Mouse (Mus musculus) G1E (cell line): ENCODE measurements around the gene Olfr1512. TPM values are rescaled to one million over a fixed set of nuclear protein-coding genes. Genes with fewer than 3 reads are reported as not detected.

Experiments used
- ATAC-seq: 2 replicates; pipeline ENCODE4 v1.8.0; 2016; ENCODE audit warnings: mild to moderate bottlenecking; ENCODE audit not compliant: insufficient number of reproducible peaks, poor library complexity, low FRiP score, severe bottlenecking; ENCODE audit errors: extremely low read depth
- DNase-seq: peaks from one replicate; pipeline ENCODE4 v3.0.0; 2012; ENCODE audit warnings: low spot score
- H3K27me3 ChIP-seq: 2 replicates; pipeline ENCODE4 v1.6.1; 2012; ENCODE audit warnings: mild to moderate bottlenecking, low read length, inconsistent platforms; ENCODE audit not compliant: insufficient read depth
- H3K36me3 ChIP-seq: replicated peaks from 2 replicates; pipeline ENCODE3; 2012; ENCODE audit warnings: mild to moderate bottlenecking, inconsistent platforms
- H3K4me1 ChIP-seq: 2 replicates; pipeline ENCODE4 v1.6.1; 2012; ENCODE audit warnings: low read depth, low read length, inconsistent platforms, mixed read lengths; ENCODE audit not compliant: insufficient read depth
- H3K4me3 ChIP-seq: 2 replicates; pipeline ENCODE4 v1.5.1; 2012; ENCODE audit warnings: low read depth, mild to moderate bottlenecking, inconsistent platforms, low read length, moderate library complexity, mixed read lengths
- H3K9me3 ChIP-seq: replicated peaks from 2 replicates; pipeline ENCODE4 v1.6.1; 2012; ENCODE audit warnings: inconsistent platforms
- CTCF ChIP-seq: IDR thresholded peaks from 2 replicates; pipeline ENCODE4 v1.5.1; 2012; ENCODE audit warnings: low read depth, low read length, inconsistent platforms, mixed read lengths
- GATA1 ChIP-seq: IDR thresholded peaks from 2 replicates; pipeline ENCODE4 v1.6.1; 2012; ENCODE audit warnings: borderline replicate concordance, low read length, inconsistent platforms, mixed read lengths
- GATA2 ChIP-seq: IDR thresholded peaks from 2 replicates; pipeline ENCODE4 v1.6.1; 2012; ENCODE audit warnings: low read depth, low read length, inconsistent platforms, borderline replicate concordance
- POLR2AphosphoS5 ChIP-seq: IDR thresholded peaks from 2 replicates; pipeline ENCODE4 v1.6.1; 2012; ENCODE audit warnings: low read depth, low read length, inconsistent platforms; ENCODE audit not compliant: insufficient replicate concordance
- TAL1 ChIP-seq: conservative IDR thresholded peaks from 2 replicates; pipeline ENCODE4 v1.6.1; 2012; ENCODE audit warnings: low read depth, low read length, inconsistent platforms, mixed read lengths
- polyA plus RNA-seq: library from polyadenylated mRNA; stranded (reverse); fragments of >175 nt; gene quantifications from 2 replicates; pipeline ENCODE4 v1.2.3, GENCODE M21; 2012
- total RNA-seq, 2 experiments: library from RNA; stranded (forward) in 1 of 2; stranded (reverse) in 1 of 2; fragments of 200-1000 nt in 1 of 2; fragments of >200 nt in 1 of 2; fragmentation: Nextera tagmentation in 1 of 2; gene quantifications; 2 replicates each; pipeline ENCODE4 v1.2.3; 2014 to 2017

Olfr1512 gene
- total and polyA plus RNA-seq, 3 experiments: 0.22 TPM; not detected in 2

GRCm38 (mm10) chr14:52327910-52328812 is 50.8 kb downstream of the Olfr1512 start, which contains the start of gene Sall2:
Gene Sall2, minus strand, starts transcription at chr14:52328762.
- Histone ChIP-seq H3K9me3 (no peaks in the 10 kb centered on the region), H3K4me1 (no peaks in the 10 kb centered on the region), H3K4me3 (no peak within 1 kb of the TSS), H3K27me3 (peaks cover 63% of the 10 kb centered on the region), H3K36me3 (no peaks in the 10 kb centered on the region)
- ATAC-seq (no peak), DNase-seq (no peak)
- TF ChIP-seq GATA2: no peak
- TF ChIP-seq POLR2AphosphoS5: no peak
- TF ChIP-seq GATA1: no peak
- TF ChIP-seq TAL1: no peak
- no peak for TF ChIP-seq CTCF

DNA sequence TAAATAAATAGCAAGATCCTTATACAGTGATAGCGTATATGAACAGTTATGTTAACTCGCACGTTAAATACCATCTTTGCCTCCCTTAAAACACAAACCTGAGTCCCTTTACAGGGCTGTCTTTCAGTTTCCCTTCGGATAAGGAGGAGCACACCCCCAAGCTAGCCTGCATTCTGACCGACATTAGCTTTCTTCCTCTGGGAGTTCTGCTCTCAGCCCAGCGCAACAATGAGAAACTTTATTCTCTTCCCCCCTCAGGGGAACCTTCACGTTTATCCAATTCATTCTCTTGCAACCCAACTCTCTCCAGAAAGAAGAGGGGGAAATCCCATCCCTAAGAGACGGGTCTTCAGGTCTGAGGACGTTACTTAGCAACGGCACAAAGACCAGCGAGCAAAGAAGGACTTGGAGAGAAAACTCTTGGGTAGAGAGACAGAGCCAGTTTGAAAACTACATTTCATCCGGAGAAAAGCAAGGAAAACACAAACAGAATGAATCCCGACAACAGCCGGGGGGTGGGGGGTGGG is 51.5 kb downstream of the Olfr1512 start:
- ATAC-seq: no peak
- Histone ChIP-seq H3K27me3 (peaks cover 68% of the 10 kb centered on the region), H3K4me3 (no peak overlapping the region), H3K36me3 (no peaks in the 10 kb centered on the region), H3K9me3 (no peaks in the 10 kb centered on the region), H3K4me1 (no peaks in the 10 kb centered on the region)
- TF ChIP-seq GATA2 (no peak), CTCF (no peak), TAL1 (no peak), POLR2AphosphoS5 (no peak), GATA1 (no peak)
- DNase-seq: no peak

DNA sequence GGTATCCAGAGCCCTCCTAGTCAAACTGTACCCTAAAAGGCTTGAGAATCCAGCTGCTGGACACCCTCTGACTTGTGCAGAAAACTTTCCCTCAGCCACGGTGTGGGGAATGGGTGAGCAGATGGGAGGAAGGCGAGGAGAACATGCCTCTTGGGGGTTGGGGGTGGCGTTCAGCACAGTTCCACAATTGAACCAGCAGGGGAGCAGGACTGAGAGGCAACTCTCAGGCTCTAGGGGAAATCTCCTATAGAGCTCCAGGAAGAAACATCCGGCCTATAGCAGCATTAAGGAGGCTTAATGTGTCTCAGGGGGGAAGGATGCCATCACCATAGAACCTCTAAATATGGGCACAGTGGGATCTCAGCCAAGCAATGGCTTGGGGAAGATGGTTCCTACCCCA is 53.1 kb downstream of the Olfr1512 start:
- Histone ChIP-seq H3K4me1 (no peaks in the 10 kb centered on the region), H3K36me3 (no peaks in the 10 kb centered on the region), H3K9me3 (no peaks in the 10 kb centered on the region), H3K4me3 (no peak overlapping the region), H3K27me3 (peaks cover 68% of the 10 kb centered on the region)
- DNase-seq (no peak), ATAC-seq (no peak)
- TF ChIP-seq POLR2AphosphoS5 (no peak), GATA1 (no peak), GATA2 (no peak), CTCF (no peak), TAL1 (no peak)

Other genes starting within 250 kb of the Olfr1512 start
- 173 and 179 TPM in 2 replicates for gene Supt16, start 181.8 kb downstream of the Olfr1512 start, total RNA-seq (2014; fragmentation: Nextera tagmentation)
- gene Supt16, start 181.8 kb downstream of the Olfr1512 start, total RNA-seq (2017): 189 and 225 TPM in 2 replicates
- gene Supt16, start 181.8 kb downstream of the Olfr1512 start, polyA plus RNA-seq: 37.1 and 44.7 TPM in 2 replicates
- gene Chd8, start 121.4 kb downstream of the Olfr1512 start, total RNA-seq (2014; fragmentation: Nextera tagmentation): 222 and 247 TPM in 2 replicates
- 57.6 and 78.7 TPM in 2 replicates for gene Chd8, start 121.4 kb downstream of the Olfr1512 start, total RNA-seq (2017)
- 16.0 and 22.6 TPM in 2 replicates for gene Chd8, start 121.4 kb downstream of the Olfr1512 start, polyA plus RNA-seq
- gene Tox4, start 100.0 kb downstream of the Olfr1512 start, total RNA-seq (2014; fragmentation: Nextera tagmentation): 42.4 and 49.2 TPM in 2 replicates
- gene Tox4, start 100.0 kb downstream of the Olfr1512 start, total RNA-seq (2017): 42.9 and 43.0 TPM in 2 replicates
- 33.1 and 37.2 TPM in 2 replicates for gene Tox4, start 100.0 kb downstream of the Olfr1512 start, polyA plus RNA-seq
- gene Rab2b, start 99.6 kb downstream of the Olfr1512 start, total RNA-seq (2014; fragmentation: Nextera tagmentation): 31.2 and 33.2 TPM in 2 replicates
- gene Rab2b, start 99.6 kb downstream of the Olfr1512 start, total RNA-seq (2017): 13.8 and 14.9 TPM in 2 replicates
- 0.62 and 0.91 TPM in 2 replicates for gene Rab2b, start 99.6 kb downstream of the Olfr1512 start, polyA plus RNA-seq
- gene Mettl3, start 74.0 kb downstream of the Olfr1512 start, total RNA-seq (2014; fragmentation: Nextera tagmentation): 71.6 and 74.2 TPM in 2 replicates
- 95.9 and 98.6 TPM in 2 replicates for gene Mettl3, start 74.0 kb downstream of the Olfr1512 start, total RNA-seq (2017)
- 10.4 and 16.5 TPM in 2 replicates for gene Mettl3, start 74.0 kb downstream of the Olfr1512 start, polyA plus RNA-seq
- gene Sall2, start 50.4 kb downstream of the Olfr1512 start, total RNA-seq (2014; fragmentation: Nextera tagmentation): 7.8 TPM in 2 replicates
- 2.3 and 2.8 TPM in 2 replicates for gene Sall2, start 50.4 kb downstream of the Olfr1512 start, total RNA-seq (2017)
- 4.7 and 5.2 TPM in 2 replicates for gene Sall2, start 50.4 kb downstream of the Olfr1512 start, polyA plus RNA-seq
- gene Olfr1513, start 22.8 kb downstream of the Olfr1512 start, total RNA-seq (2014; fragmentation: Nextera tagmentation): not detected in 2 replicates
- gene Olfr1513, start 22.8 kb downstream of the Olfr1512 start, total RNA-seq (2017): 0.05 and 0.06 TPM in 2 replicates
- gene Olfr1513, start 22.8 kb downstream of the Olfr1512 start, polyA plus RNA-seq: not detected in 2 replicates
- gene Olfr1511, start 18.2 kb upstream of the Olfr1512 start, total RNA-seq (2014; fragmentation: Nextera tagmentation): not detected in 2 replicates
- not detected in 2 replicates for gene Olfr1511, start 18.2 kb upstream of the Olfr1512 start, total RNA-seq (2017)
- not detected in 2 replicates for gene Olfr1511, start 18.2 kb upstream of the Olfr1512 start, polyA plus RNA-seq
- gene Olfr1510, start 35.2 kb upstream of the Olfr1512 start, total RNA-seq (2014; fragmentation: Nextera tagmentation): not detected in 2 replicates
- gene Olfr1510, start 35.2 kb upstream of the Olfr1512 start, total RNA-seq (2017): 0.23 and 0.27 TPM in 2 replicates
- gene Olfr1510, start 35.2 kb upstream of the Olfr1512 start, polyA plus RNA-seq: not detected in 2 replicates
- gene Olfr1509, start 63.8 kb upstream of the Olfr1512 start, total RNA-seq (2014; fragmentation: Nextera tagmentation): not detected in 2 replicates
- gene Olfr1509, start 63.8 kb upstream of the Olfr1512 start, total RNA-seq (2017): 0.17 and 0.87 TPM in 2 replicates
- not detected in 2 replicates for gene Olfr1509, start 63.8 kb upstream of the Olfr1512 start, polyA plus RNA-seq
- not detected in 2 replicates for gene Olfr1508, start 88.3 kb upstream of the Olfr1512 start, total RNA-seq (2014; fragmentation: Nextera tagmentation)
- gene Olfr1508, start 88.3 kb upstream of the Olfr1512 start, total RNA-seq (2017): 0.06 and 0.27 TPM in 2 replicates
- gene Olfr1508, start 88.3 kb upstream of the Olfr1512 start, polyA plus RNA-seq: not detected in 2 replicates
- gene Olfr1507, start 116.6 kb upstream of the Olfr1512 start, total RNA-seq (2014; fragmentation: Nextera tagmentation): not detected in 2 replicates
- 0.16 and 0.35 TPM in 2 replicates for gene Olfr1507, start 116.6 kb upstream of the Olfr1512 start, total RNA-seq (2017)
- gene Olfr1507, start 116.6 kb upstream of the Olfr1512 start, polyA plus RNA-seq: not detected in 2 replicates